Mouse (Mus musculus): ENCODE measurements around the gene Comt. TPM values are rescaled to one million over a fixed set of nuclear protein-coding genes. Genes with fewer than 3 reads are reported as not detected.

The Comt gene
- total and polyA plus RNA-seq, 2 experiments from 2014 or later, result 74.6 to 95.0 TPM

- Histone ChIP-seq H3K4me2 (ENCODE audit: low read depth, low read length, poor library complexity, severe bottlenecking) (no peak overlapping the region), H3K4me3 (ENCODE audit: low read depth, low read length) (no peak overlapping the region), H3K27ac (ENCODE audit: low read depth, low read length) (peak overlapping the region; percentile 28; the same call in 1 of the 2 replicates), H3K36me3 (ENCODE audit: insufficient read depth, low read length) (peaks cover 75% of the 10 kb centered on the region), H3K9me3 (ENCODE audit: low read length) (no peaks in the 10 kb centered on the region), H3K27me3 (ENCODE audit: insufficient read depth, low read length) (no peaks in the 10 kb centered on the region), H3K4me1 (ENCODE audit: insufficient read depth, low read length) (peaks cover 5% of the 10 kb centered on the region; the same call in 1 of the 2 replicates), H3K9ac (replicated peaks; ENCODE audit: low read length, poor library complexity, severe bottlenecking) (no peak overlapping the region; the same call in 1 of the 2 replicates)
- ATAC-seq (ENCODE audit: low FRiP score) (no peak), DNase-seq (ENCODE audit: low spot score) (no peak)
- no peak for TF ChIP-seq CTCF (IDR thresholded peaks at IDR 0.05)
- WGBS, result 41% methylated on average over 9 of the region's 9 CpGs
Measured at GRCm38 (mm10) chr16:18400028-18400427, 26.6 kb downstream of the Comt start.

- H3K4me1 ChIP-seq (ENCODE audit: insufficient read depth, low read length), result peaks cover 16% of the 10 kb centered on the region
Measured at GRCm38 (mm10) chr16:18396791-18397621, 29.6 kb downstream of the Comt start.

GRCm38 (mm10) chr16:18396201-18396600, 30.5 kb downstream of the Comt start:
- DNase-seq (ENCODE audit: low spot score) (peak; percentile 84), ATAC-seq (ENCODE audit: low FRiP score) (no peak)
- Histone ChIP-seq H3K9ac (replicated peaks; ENCODE audit: low read length, poor library complexity, severe bottlenecking) (0 out of 2 replicates have a peak overlapping the region, but pooled peaks have one; percentile 10), H3K36me3 (ENCODE audit: insufficient read depth, low read length) (peaks cover 39% of the 10 kb centered on the region), H3K9me3 (ENCODE audit: low read length) (no peaks in the 10 kb centered on the region), H3K27me3 (ENCODE audit: insufficient read depth, low read length) (no peaks in the 10 kb centered on the region), H3K4me3 (ENCODE audit: low read depth, low read length) (no peak overlapping the region), H3K27ac (ENCODE audit: low read depth, low read length) (peak overlapping the region; percentile 47; the same call in 1 of the 2 replicates), H3K4me1 (ENCODE audit: insufficient read depth, low read length) (peaks cover 16% of the 10 kb centered on the region), H3K4me2 (ENCODE audit: low read depth, low read length, poor library complexity, severe bottlenecking) (no peak overlapping the region)
- TF ChIP-seq CTCF (IDR thresholded peaks at IDR 0.05), result no peak
- WGBS, result 51% methylated on average over 2 of the region's 2 CpGs

More at GRCm38 (mm10) chr16:18396791-18397621, 29.6 kb downstream of the Comt start:
- no peaks in the 10 kb centered on the region for H3K27me3 ChIP-seq (ENCODE audit: insufficient read depth, low read length)
- H3K9me3 ChIP-seq (ENCODE audit: low read length), result no peaks in the 10 kb centered on the region
- H3K9ac ChIP-seq (replicated peaks; ENCODE audit: low read length, poor library complexity, severe bottlenecking), result no peak overlapping the region
- H3K27ac ChIP-seq (ENCODE audit: low read depth, low read length), result no peak overlapping the region
- WGBS, result 96% methylated on average over 27 of the region's 27 CpGs
- no peak for DNase-seq (ENCODE audit: low spot score)
- no peak for TF ChIP-seq CTCF (IDR thresholded peaks at IDR 0.05)
- no peak overlapping the region for H3K4me2 ChIP-seq (ENCODE audit: low read depth, low read length, poor library complexity, severe bottlenecking)
- H3K36me3 ChIP-seq (ENCODE audit: insufficient read depth, low read length), result peaks cover 47% of the 10 kb centered on the region
- no peak overlapping the region for H3K4me3 ChIP-seq (ENCODE audit: low read depth, low read length)
- no peak for ATAC-seq (ENCODE audit: low FRiP score)

GRCm38 (mm10) chr16:18395620-18396036, 31.0 kb downstream of the Comt start:
- no peak overlapping the region for H3K4me2 ChIP-seq (ENCODE audit: low read depth, low read length, poor library complexity, severe bottlenecking)
- H3K9ac ChIP-seq (replicated peaks; ENCODE audit: low read length, poor library complexity, severe bottlenecking), result no peak overlapping the region
- peak overlapping the region; percentile 47; the same call in 1 of the 2 replicates for H3K27ac ChIP-seq (ENCODE audit: low read depth, low read length)
- ATAC-seq (ENCODE audit: low FRiP score), result no peak
- no peaks in the 10 kb centered on the region for H3K9me3 ChIP-seq (ENCODE audit: low read length)
- no peak overlapping the region for H3K4me3 ChIP-seq (ENCODE audit: low read depth, low read length)
- 16% methylated on average over 6 of the region's 7 CpGs for WGBS
- peaks cover 16% of the 10 kb centered on the region for H3K4me1 ChIP-seq (ENCODE audit: insufficient read depth, low read length)
- H3K36me3 ChIP-seq (ENCODE audit: insufficient read depth, low read length), result peaks cover 39% of the 10 kb centered on the region
- TF ChIP-seq CTCF (IDR thresholded peaks at IDR 0.05), result no peak
- peak; percentile 60 for DNase-seq (ENCODE audit: low spot score)
- no peaks in the 10 kb centered on the region for H3K27me3 ChIP-seq (ENCODE audit: insufficient read depth, low read length)

GRCm38 (mm10) chr16:18394777-18395619, 31.7 kb downstream of the Comt start:
- H3K4me3 ChIP-seq (ENCODE audit: low read depth, low read length), result no peak overlapping the region
- H3K36me3 ChIP-seq (ENCODE audit: insufficient read depth, low read length), result peaks cover 34% of the 10 kb centered on the region
- H3K27ac ChIP-seq (ENCODE audit: low read depth, low read length), result no peak overlapping the region
- no peaks in the 10 kb centered on the region for H3K9me3 ChIP-seq (ENCODE audit: low read length)
- H3K4me2 ChIP-seq (ENCODE audit: low read depth, low read length, poor library complexity, severe bottlenecking), result peak overlapping the region; percentile 15; the same call in 1 of the 2 replicates
- H3K27me3 ChIP-seq (ENCODE audit: insufficient read depth, low read length), result no peaks in the 10 kb centered on the region
- ATAC-seq (ENCODE audit: low FRiP score) (no peak), DNase-seq (ENCODE audit: low spot score) (no peak)
- no peak for TF ChIP-seq CTCF (IDR thresholded peaks at IDR 0.05)
- H3K4me1 ChIP-seq (ENCODE audit: insufficient read depth, low read length), result peaks cover 11% of the 10 kb centered on the region
- WGBS, result 13% methylated on average over 11 of the region's 11 CpGs
- H3K9ac ChIP-seq (replicated peaks; ENCODE audit: low read length, poor library complexity, severe bottlenecking), result no peak overlapping the region

Data from midbrain, postnatal 0 days (tissue).